Mouse (Mus musculus) adrenal gland, postnatal 10 days (tissue): Measurements from ENCODE around the gene H2afz. TPM values are rescaled to one million over a fixed set of nuclear protein-coding genes. Genes with fewer than 3 reads are reported as not detected.
"Not testable (repeated sequence)": the region's sequence is repeated elsewhere in the genome, so short reads cannot be mapped to it uniquely, and the experiment has no call there.

Experiments
- DNase-seq: peaks from one replicate; pipeline ENCODE4 v3.0.0; 2021; ENCODE audit warnings: mixed read lengths
- long read RNA-seq, 2 experiments: library from polyadenylated mRNA; stranded (forward); transcript quantifications; one replicate each; pipeline ENCODE4 v2.0.0; 2021
- total RNA-seq, 2 experiments: library from RNA; stranded (reverse); gene quantifications; 2 replicates each; pipeline ENCODE4 v1.2.3; 2021

Gene H2afz
- total RNA-seq: 100 to 1,000 TPM; 246 to 278 TPM
- long read RNA-seq, experiment 1, transcript H2afz-201 (5 exons, 1,069 nt): major isoform, 575 of 610 reads
- long read RNA-seq, experiment 1, partial matches to known transcripts: 13 of 610 reads
- long read RNA-seq, experiment 1, other reads (novel, unspliced or antisense): 17 of 610 reads
- long read RNA-seq, experiment 2, transcript H2afz-201 (5 exons, 1,069 nt): major isoform, 290 of 301 reads
- long read RNA-seq, experiment 2, partial matches to known transcripts: 9 of 301 reads
- long read RNA-seq, experiment 2, other reads (novel, unspliced or antisense): 2 of 301 reads

GRCm38 (mm10) chr3:137864124-137864987, at the start of gene H2afz:
Gene H2afz, plus strand, starts transcription at chr3:137864487.
- DNase-seq: peak; percentile 99

- no peak for DNase-seq
These were observed 45.6 kb upstream of the H2afz start for GRCm38 (mm10) chr3:137818713-137819112.

GRCm38 (mm10) chr3:137820688-137821467, 43.4 kb upstream of the H2afz start:
- no peak for DNase-seq

GRCm38 (mm10) chr3:137823317-137823716, 41.0 kb upstream of the H2afz start:
- DNase-seq: no peak

GRCm38 (mm10) chr3:137827678-137828077, 36.6 kb upstream of the H2afz start:
- no peak for DNase-seq

- DNase-seq: no peak
These were observed 33.1 kb upstream of the H2afz start for GRCm38 (mm10) chr3:137831156-137831555.

- no peak for DNase-seq
These were observed 31.2 kb upstream of the H2afz start for GRCm38 (mm10) chr3:137833128-137833527.

- DNase-seq: no peak
These were observed 30.6 kb upstream of the H2afz start for GRCm38 (mm10) chr3:137833698-137834097.

- DNase-seq: no peak
These were observed 27.7 kb upstream of the H2afz start for GRCm38 (mm10) chr3:137836543-137836942.

- no peak for DNase-seq
These were observed 26.1 kb upstream of the H2afz start for GRCm38 (mm10) chr3:137838160-137838559.

- DNase-seq: no peak
These were observed 21.3 kb upstream of the H2afz start for GRCm38 (mm10) chr3:137842944-137843343.

GRCm38 (mm10) chr3:137844263-137844662, 20.0 kb upstream of the H2afz start:
- no peak for DNase-seq

GRCm38 (mm10) chr3:137846552-137846951, 17.7 kb upstream of the H2afz start:
- no peak for DNase-seq

GRCm38 (mm10) chr3:137848354-137848753, 15.9 kb upstream of the H2afz start:
- DNase-seq: no peak

- DNase-seq: no peak
These were observed 14.6 kb upstream of the H2afz start for GRCm38 (mm10) chr3:137849697-137850096.

GRCm38 (mm10) chr3:137851196-137851595, 13.1 kb upstream of the H2afz start:
- no peak for DNase-seq

- not testable (repeated sequence) for DNase-seq
These were observed 11.3 kb upstream of the H2afz start for GRCm38 (mm10) chr3:137853011-137853410.

- no peak for DNase-seq
These were observed 9.0 kb upstream of the H2afz start for GRCm38 (mm10) chr3:137855328-137855727.

- DNase-seq: no peak
These were observed 8.2 kb upstream of the H2afz start for GRCm38 (mm10) chr3:137856061-137856460.

GRCm38 (mm10) chr3:137860394-137861170, 3.7 kb upstream of the H2afz start:
- DNase-seq: peak; percentile 49

- no peak for DNase-seq
These were observed 2.9 kb upstream of the H2afz start for GRCm38 (mm10) chr3:137861436-137861835.

- no peak for DNase-seq
These were observed 1.7 kb upstream of the H2afz start for GRCm38 (mm10) chr3:137862600-137862999.
